Mouse (Mus musculus) limb, embryonic 11.5 days (tissue): ENCODE results near the gene Rbx1. TPM values are rescaled to one million over a fixed set of nuclear protein-coding genes. Genes with fewer than 3 reads are reported as not detected.

Experiments
- ATAC-seq: fragments of 200-750 bp; cut with Nextera tagmentation; 2 replicates; pipeline ENCODE4 v1.8.0; 2017; ENCODE audit warnings: low read depth; ENCODE audit not compliant: insufficient number of reproducible peaks, low FRiP score, low TSS enrichment
- DNase-seq: peaks from one replicate; pipeline ENCODE4 v3.0.0-alpha.2; 2015; ENCODE audit warnings: low spot score
- H3K27ac ChIP-seq: fragments of 300-500 bp; sonication (generic); replicated peaks from 2 replicates; pipeline ENCODE4 v1.5.1; 2014; ENCODE audit warnings: low read depth, mild to moderate bottlenecking, low read length
- H3K27me3 ChIP-seq: fragments of 300-500 bp; sonication (generic); 2 replicates; pipeline ENCODE4 v1.6.1; 2014; ENCODE audit warnings: mild to moderate bottlenecking, low read length, mixed read lengths; ENCODE audit not compliant: control insufficient read depth, insufficient read depth
- H3K36me3 ChIP-seq: fragments of 300-500 bp; sonication (generic); 2 replicates; pipeline ENCODE4 v1.6.1; 2014; ENCODE audit warnings: mild to moderate bottlenecking, low read length, moderate library complexity, mixed read lengths; ENCODE audit not compliant: control insufficient read depth, insufficient read depth
- H3K4me1 ChIP-seq: fragments of 300-500 bp; sonication (generic); 2 replicates; pipeline ENCODE4 v1.6.1; 2014; ENCODE audit warnings: low read length, mixed read lengths; ENCODE audit not compliant: control insufficient read depth, insufficient read depth
- H3K4me2 ChIP-seq: fragments of 300-500 bp; sonication (generic); 2 replicates; pipeline ENCODE4 v1.6.1; 2014; ENCODE audit warnings: low read depth, mild to moderate bottlenecking, moderate library complexity; ENCODE audit not compliant: severe bottlenecking
- H3K4me3 ChIP-seq: fragments of 300-500 bp; sonication (generic); 2 replicates; pipeline ENCODE4 v1.5.1; 2014; ENCODE audit warnings: low read depth, low read length
- H3K9ac ChIP-seq: fragments of 300-500 bp; sonication (generic); 2 replicates; pipeline ENCODE4 v1.6.1; 2014; ENCODE audit warnings: mild to moderate bottlenecking, low read length
- H3K9me3 ChIP-seq: fragments of 300-500 bp; sonication (generic); 2 replicates; pipeline ENCODE4 v1.6.1; 2016; ENCODE audit warnings: low read length; ENCODE audit not compliant: control insufficient read depth
- WGBS: fragments of 180-500 bp; shearing (Covaris S2); extraction: QIAGEN DNeasy Blood & Tissue Kit; methylation state at CpG from one replicate; pipeline ENCODE4 v1.1.7; 2014; 5-methylcytosine and 5-hydroxymethylcytosine counted together
- polyA plus RNA-seq: library from polyadenylated mRNA; unstranded; fragments of >200 nt; fragmentation: Nextera tagmentation; extraction: Ambion mirVana; gene quantifications from 2 replicates; pipeline ENCODE4 v1.2.1, GENCODE M21; 2014

Rbx1 gene
- polyA plus RNA-seq, 1 experiment from 2014 or later, result 571 TPM

DNA sequence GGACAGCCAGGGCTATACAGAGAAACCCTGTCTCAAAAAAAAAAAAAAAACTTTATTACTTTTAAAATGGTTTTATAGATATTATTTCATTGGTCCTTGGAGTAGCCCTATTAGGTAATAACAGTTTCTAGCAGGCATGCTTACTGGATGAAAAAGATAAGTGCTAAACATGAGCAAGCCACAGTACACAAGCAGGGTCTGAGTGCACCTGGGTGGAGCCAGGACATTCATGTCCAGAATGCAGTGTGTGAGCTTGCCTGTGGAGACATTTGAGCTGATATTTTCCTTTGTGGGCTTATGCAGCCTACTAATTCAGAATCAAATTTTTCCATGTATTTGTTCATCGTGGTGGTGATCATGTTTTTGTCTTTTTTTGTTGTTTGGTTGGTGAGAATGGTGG is 27.8 kb upstream of the Rbx1 start:
- no peaks in the 10 kb centered on the region for H3K27me3 ChIP-seq
- H3K9me3 ChIP-seq, result no peaks in the 10 kb centered on the region
- no peak overlapping the region for H3K4me2 ChIP-seq
- no peak overlapping the region for H3K9ac ChIP-seq
- DNase-seq, result no peak
- no peak for ATAC-seq
- no peak overlapping the region for H3K4me3 ChIP-seq
- H3K27ac ChIP-seq, result no peak overlapping the region
- peaks cover 3% of the 10 kb centered on the region; the same call in 1 of the 2 replicates for H3K36me3 ChIP-seq
- H3K4me1 ChIP-seq, result no peaks in the 10 kb centered on the region
- WGBS, result 89% methylated on average over 1 of the region's 1 CpGs

DNA sequence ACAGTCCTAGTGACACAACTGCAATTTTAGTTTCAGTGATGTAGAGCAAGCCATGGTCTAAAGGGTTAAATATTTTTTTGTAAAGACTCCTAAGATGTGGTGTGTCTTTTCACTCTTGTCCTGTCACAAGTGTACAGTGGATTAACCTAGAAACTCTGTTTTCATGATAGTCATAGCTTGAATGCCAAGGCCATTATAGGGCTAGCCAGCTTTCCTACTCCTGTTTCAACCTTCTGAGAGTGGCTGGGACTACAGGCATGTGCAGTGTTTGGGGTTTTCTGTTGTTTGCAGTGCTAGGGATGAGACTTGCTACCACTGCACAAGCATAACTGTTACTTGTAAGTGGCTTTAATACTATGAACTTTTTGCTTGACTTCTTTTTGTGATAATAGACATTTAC is 26.9 kb upstream of the Rbx1 start:
- Histone ChIP-seq H3K9me3 (no peaks in the 10 kb centered on the region), H3K9ac (no peak overlapping the region), H3K4me1 (no peaks in the 10 kb centered on the region), H3K36me3 (peaks cover 3% of the 10 kb centered on the region; the same call in 1 of the 2 replicates), H3K4me2 (no peak overlapping the region), H3K4me3 (no peak overlapping the region), H3K27ac (no peak overlapping the region), H3K27me3 (no peaks in the 10 kb centered on the region)
- ATAC-seq (no peak), DNase-seq (no peak)

DNA sequence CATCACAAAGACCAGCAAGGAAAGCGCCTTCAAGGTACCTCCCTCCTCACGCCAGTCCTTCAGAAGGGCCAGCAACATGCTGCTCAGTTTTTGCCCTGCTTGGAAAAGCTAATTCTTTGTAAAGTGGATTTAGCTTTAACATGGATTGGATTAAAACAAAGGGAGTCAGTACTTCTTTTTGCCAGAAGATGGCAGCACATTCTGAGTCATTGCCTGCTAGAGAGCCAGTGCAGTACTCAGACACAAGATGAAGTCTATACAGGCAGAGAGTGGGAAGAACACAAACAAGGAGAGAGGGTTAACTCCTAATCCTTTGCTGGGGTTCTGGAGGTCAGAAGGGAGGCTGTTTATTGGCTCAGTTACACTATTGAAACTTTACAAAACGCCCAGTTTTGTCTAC is 17.6 kb upstream of the Rbx1 start:
- 62% methylated on average over 3 of the region's 3 CpGs for WGBS
- H3K4me3 ChIP-seq, result no peak overlapping the region
- H3K36me3 ChIP-seq, result peaks cover 4% of the 10 kb centered on the region
- H3K4me2 ChIP-seq, result no peak overlapping the region
- peak; percentile 71 for DNase-seq
- no peak overlapping the region for H3K27ac ChIP-seq
- no peak overlapping the region for H3K9ac ChIP-seq
- ATAC-seq, result no peak
- H3K4me1 ChIP-seq, result no peaks in the 10 kb centered on the region
- no peaks in the 10 kb centered on the region for H3K9me3 ChIP-seq
- no peaks in the 10 kb centered on the region for H3K27me3 ChIP-seq

DNA sequence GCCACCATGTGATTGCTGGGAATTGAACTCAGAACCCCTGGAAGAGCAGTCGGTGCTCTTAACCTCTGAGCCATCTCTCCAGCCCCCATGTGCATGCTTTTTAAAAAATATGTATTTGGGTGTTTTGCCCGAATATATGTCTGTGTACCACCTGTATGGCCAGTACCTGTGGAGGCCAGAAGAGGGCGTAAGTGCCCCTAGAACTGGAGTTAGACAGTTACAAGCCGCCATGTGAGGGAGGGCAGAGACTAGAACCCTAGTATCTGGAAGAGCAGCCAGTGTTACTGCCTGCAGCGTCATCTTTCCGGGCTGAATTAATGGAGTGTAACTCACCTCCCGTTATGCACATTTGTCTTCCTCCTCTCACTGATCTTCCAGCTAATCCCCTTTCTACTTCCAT is 4.6 kb upstream of the Rbx1 start:
- DNase-seq, result no peak

DNA sequence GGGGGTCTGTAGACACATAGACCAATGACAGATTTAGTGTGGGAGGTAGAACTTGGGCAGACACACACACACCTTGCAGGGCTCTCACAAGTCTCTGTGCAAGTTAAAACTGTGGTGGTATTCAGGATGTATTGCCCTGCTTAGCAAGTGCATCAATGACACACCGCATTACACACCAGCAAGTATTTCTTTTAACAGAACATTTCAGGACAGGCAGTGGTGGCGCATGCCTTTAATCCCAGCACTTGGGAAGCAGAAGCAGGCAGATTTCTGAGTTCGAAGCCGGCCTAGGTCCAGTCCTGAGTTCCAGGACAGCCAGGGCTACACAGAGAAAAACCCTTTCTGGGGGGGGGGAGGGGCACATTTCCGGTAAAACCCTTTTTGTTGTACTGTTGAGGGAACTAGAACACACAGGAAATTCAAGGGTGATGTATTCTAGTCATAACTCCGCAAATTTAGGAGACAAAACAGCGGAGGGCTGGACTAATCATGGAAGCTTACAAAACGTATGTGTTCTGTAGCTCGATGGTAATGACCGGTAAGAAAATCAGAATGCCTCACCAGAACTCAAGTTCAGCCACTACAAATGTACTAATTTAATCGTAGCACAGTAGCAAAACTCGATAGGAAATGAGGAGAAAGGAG is 958 bp upstream of the Rbx1 start:
- DNase-seq (no peak), ATAC-seq (no peak)
- H3K9ac ChIP-seq, result peak overlapping the region; percentile 73
- H3K4me2 ChIP-seq, result peak overlapping the region; percentile 56
- 81% methylated on average over 12 of the region's 12 CpGs for WGBS
- H3K27me3 ChIP-seq, result no peaks in the 10 kb centered on the region
- H3K9me3 ChIP-seq, result no peaks in the 10 kb centered on the region; the same call in 1 of the 2 replicates
- H3K4me3 ChIP-seq, result peak overlapping the region; percentile 61
- peaks cover 4% of the 10 kb centered on the region; the same call in 1 of the 2 replicates for H3K36me3 ChIP-seq
- peaks cover 4% of the 10 kb centered on the region; the same call in 1 of the 2 replicates for H3K4me1 ChIP-seq
- peak overlapping the region; percentile 57 for H3K27ac ChIP-seq

More for the DNA sequence above, 4.6 kb upstream of the Rbx1 start:
- Histone ChIP-seq H3K9me3 (no peaks in the 10 kb centered on the region; the same call in 1 of the 2 replicates), H3K9ac (no peak overlapping the region), H3K36me3 (no peaks in the 10 kb centered on the region), H3K27me3 (no peaks in the 10 kb centered on the region), H3K4me1 (no peaks in the 10 kb centered on the region), H3K4me2 (no peak overlapping the region), H3K4me3 (no peak overlapping the region), H3K27ac (no peak overlapping the region)
- ATAC-seq, result no peak
- 80% methylated on average over 7 of the region's 7 CpGs for WGBS

DNA sequence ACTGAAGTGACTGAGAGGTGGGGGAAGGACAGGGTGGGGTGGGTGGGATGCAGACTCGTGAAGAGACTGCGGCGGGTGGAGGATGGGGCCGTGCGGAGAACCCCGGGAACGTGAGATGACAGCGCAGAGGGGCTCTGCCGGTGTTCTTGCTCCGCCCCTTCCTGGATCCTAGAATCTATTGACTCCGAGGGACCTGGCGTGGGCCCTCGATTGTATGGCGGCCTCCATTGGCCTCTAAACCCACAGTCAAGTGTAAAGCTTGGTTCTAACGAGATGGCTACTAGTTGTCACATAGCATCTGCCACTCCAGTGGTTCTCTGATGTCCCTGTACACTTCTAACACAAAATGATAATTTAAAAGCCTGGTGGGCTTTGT is 630 bp downstream of the Rbx1 start:
- ATAC-seq (no peak; the same call in 1 of the 2 replicates), DNase-seq (no peak)
- Histone ChIP-seq H3K27me3 (no peaks in the 10 kb centered on the region), H3K27ac (peak overlapping the region; percentile 43; the same call in 1 of the 2 replicates), H3K4me3 (peak overlapping the region; percentile 61), H3K9ac (peak overlapping the region; percentile 62), H3K4me2 (peak overlapping the region; percentile 62), H3K9me3 (no peaks in the 10 kb centered on the region; the same call in 1 of the 2 replicates), H3K4me1 (peaks cover 4% of the 10 kb centered on the region; the same call in 1 of the 2 replicates), H3K36me3 (peaks cover 15% of the 10 kb centered on the region; the same call in 1 of the 2 replicates)
- 0% methylated on average over 15 of the region's 15 CpGs for WGBS

DNA sequence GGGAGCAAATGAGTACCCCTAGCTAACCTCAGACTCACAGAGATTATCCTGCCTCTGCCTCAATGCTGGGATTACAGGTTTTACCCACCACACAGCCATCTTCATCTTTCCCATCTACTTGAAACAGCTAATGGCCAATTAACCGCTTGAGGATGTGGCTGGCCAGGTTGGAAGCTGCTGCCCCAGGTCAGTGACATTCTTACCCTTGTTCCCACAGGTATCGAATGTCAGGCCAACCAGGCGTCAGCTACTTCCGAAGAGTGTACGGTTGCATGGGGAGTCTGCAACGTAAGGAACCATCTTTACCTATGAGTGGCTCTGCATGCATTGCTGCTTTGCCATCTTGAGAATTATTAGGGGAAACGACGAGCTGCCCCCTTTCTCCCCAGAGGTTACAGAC is 4.6 kb downstream of the Rbx1 start:
- no peak overlapping the region for H3K27ac ChIP-seq
- peaks cover 4% of the 10 kb centered on the region; the same call in 1 of the 2 replicates for H3K4me1 ChIP-seq
- H3K27me3 ChIP-seq, result no peaks in the 10 kb centered on the region
- peak; percentile 24 for DNase-seq
- H3K9me3 ChIP-seq, result no peaks in the 10 kb centered on the region
- H3K36me3 ChIP-seq, result peaks cover 26% of the 10 kb centered on the region; the same call in 1 of the 2 replicates
- no peak for ATAC-seq
- no peak overlapping the region for H3K4me3 ChIP-seq
- no peak overlapping the region for H3K4me2 ChIP-seq
- 68% methylated on average over 8 of the region's 8 CpGs for WGBS
- H3K9ac ChIP-seq, result no peak overlapping the region

DNA sequence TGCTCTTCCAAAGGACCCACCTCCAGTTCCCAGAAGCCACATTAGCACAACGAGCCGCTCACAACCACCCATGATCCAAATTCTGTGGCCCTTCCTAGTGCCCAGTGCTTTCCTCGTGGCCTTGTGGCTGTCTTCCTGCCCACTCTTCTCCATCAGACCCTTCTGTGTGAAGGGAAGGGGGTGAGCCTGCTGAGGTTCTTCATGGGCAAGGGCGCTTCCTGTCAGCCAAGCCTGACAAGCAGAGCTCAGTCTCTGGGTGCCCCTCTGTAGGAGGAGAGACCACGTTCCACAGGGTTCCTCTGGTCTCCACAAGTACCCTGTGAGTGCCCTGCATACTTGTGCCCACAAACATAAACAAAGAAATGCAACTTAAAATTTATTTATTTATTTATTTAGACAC is 6.2 kb downstream of the Rbx1 start:
- peaks cover 26% of the 10 kb centered on the region; the same call in 1 of the 2 replicates for H3K36me3 ChIP-seq
- H3K9me3 ChIP-seq, result no peaks in the 10 kb centered on the region
- H3K4me2 ChIP-seq, result no peak overlapping the region
- H3K9ac ChIP-seq, result no peak overlapping the region
- no peak overlapping the region for H3K4me3 ChIP-seq
- DNase-seq (no peak), ATAC-seq (no peak)
- WGBS, result 96% methylated on average over 5 of the region's 5 CpGs
- peaks cover 6% of the 10 kb centered on the region for H3K4me1 ChIP-seq
- H3K27ac ChIP-seq, result no peak overlapping the region
- no peaks in the 10 kb centered on the region for H3K27me3 ChIP-seq
